Mouse (Mus musculus): ENCODE results near the gene Atxn7l2.

The Atxn7l2 gene

GRCm38 (mm10) chr3:108178756-108179715, 31.7 kb downstream of the Atxn7l2 start:
- no peak for DNase-seq (ENCODE audit: low spot score)

GRCm38 (mm10) chr3:108174672-108175531, 35.8 kb downstream of the Atxn7l2 start:
- no peak for DNase-seq (ENCODE audit: low spot score)

- no peak for DNase-seq (ENCODE audit: low spot score)
These were observed 41.5 kb downstream of the Atxn7l2 start for GRCm38 (mm10) chr3:108169199-108169598.

- DNase-seq (ENCODE audit: low spot score): no peak
These were observed 43.2 kb downstream of the Atxn7l2 start for GRCm38 (mm10) chr3:108167499-108167898.

GRCm38 (mm10) chr3:108166486-108167211, 44.1 kb downstream of the Atxn7l2 start:
- no peak for DNase-seq (ENCODE audit: low spot score)

GRCm38 (mm10) chr3:108165532-108166315, 45.0 kb downstream of the Atxn7l2 start:
- DNase-seq (ENCODE audit: low spot score): no peak

GRCm38 (mm10) chr3:108164807-108165206, 45.9 kb downstream of the Atxn7l2 start:
- DNase-seq (ENCODE audit: low spot score): no peak

- DNase-seq (ENCODE audit: low spot score): no peak
These were observed 46.6 kb downstream of the Atxn7l2 start for GRCm38 (mm10) chr3:108164091-108164490.

GRCm38 (mm10) chr3:108158383-108159037, 52.2 kb downstream of the Atxn7l2 start:
- no peak for DNase-seq (ENCODE audit: low spot score)

- no peak for DNase-seq (ENCODE audit: low spot score)
These were observed 56.1 kb downstream of the Atxn7l2 start, which contains the start of gene Gpr61 for GRCm38 (mm10) chr3:108154656-108155055. Gpr61 (minus strand) TSS chr3:108154882.

- no peak for DNase-seq (ENCODE audit: low spot score)
These were observed 58.4 kb downstream of the Atxn7l2 start for GRCm38 (mm10) chr3:108152290-108152689.
